Mouse (Mus musculus): ENCODE results near the gene Gm21988. TPM values are rescaled to one million over a fixed set of nuclear protein-coding genes. Genes with fewer than 3 reads are reported as not detected.

Gene Gm21988
- polyA plus RNA-seq, 1 experiment from 2014 or later, result 12.4 TPM

DNA sequence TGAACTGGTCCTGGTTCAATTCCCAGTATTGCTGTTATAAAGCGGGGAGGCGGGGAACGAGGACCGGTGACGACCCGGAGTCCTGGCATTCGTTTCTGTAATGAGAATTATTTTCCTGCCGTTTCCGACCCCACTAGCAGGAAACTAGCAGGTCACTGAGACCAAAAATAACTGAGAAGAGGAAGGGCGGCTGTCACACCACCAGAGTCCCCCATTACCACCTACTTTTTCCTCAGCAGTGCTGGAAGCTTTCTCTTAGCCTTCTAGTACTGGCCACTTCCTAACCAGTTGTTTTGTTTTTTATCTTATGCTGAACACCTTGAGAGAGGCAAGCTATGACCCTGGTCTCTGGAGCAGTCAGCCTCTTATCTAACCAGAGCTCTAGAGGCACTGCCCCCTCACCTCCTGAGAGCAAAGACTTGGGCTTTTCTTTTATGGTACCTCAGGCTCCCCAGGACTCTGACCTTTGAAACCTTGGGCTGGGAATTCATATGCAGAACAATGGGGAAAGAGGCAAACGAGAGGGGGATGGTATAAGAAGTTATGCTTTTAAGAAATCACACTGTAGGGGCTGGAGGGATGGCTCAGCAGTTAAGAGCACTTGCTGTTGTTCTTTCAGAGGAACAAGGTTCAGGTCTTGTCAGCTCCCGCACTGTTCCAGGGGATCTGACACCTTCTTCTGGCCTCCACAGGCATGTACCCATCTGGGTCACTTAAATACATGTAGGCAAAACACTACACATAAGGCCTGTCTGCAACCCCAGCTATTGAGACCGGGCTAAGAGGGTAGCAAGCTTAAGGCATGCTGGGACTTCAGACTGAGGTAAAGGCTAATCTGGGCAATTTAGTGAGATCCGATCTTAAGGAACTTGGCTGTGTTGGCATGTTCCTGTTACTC lies 17.8 kb downstream of the Gm21988 start:
- Histone ChIP-seq H3K36me3 (peaks cover 12% of the 10 kb centered on the region), H3K27me3 (peaks cover 55% of the 10 kb centered on the region), H3K9ac (replicated peaks) (peak overlapping the region; percentile 77), H3K4me2 (replicated peaks) (peak overlapping the region; percentile 88), H3K4me3 (peak overlapping the region; percentile 61), H3K27ac (replicated peaks) (peak overlapping the region; percentile 90), H3K9me3 (no peaks in the 10 kb centered on the region), H3K4me1 (peaks cover 41% of the 10 kb centered on the region)
- 10% methylated on average over 14 of the region's 14 CpGs for WGBS
- no peak for ATAC-seq (ENCODE audit: low FRiP score, low read depth)

DNA sequence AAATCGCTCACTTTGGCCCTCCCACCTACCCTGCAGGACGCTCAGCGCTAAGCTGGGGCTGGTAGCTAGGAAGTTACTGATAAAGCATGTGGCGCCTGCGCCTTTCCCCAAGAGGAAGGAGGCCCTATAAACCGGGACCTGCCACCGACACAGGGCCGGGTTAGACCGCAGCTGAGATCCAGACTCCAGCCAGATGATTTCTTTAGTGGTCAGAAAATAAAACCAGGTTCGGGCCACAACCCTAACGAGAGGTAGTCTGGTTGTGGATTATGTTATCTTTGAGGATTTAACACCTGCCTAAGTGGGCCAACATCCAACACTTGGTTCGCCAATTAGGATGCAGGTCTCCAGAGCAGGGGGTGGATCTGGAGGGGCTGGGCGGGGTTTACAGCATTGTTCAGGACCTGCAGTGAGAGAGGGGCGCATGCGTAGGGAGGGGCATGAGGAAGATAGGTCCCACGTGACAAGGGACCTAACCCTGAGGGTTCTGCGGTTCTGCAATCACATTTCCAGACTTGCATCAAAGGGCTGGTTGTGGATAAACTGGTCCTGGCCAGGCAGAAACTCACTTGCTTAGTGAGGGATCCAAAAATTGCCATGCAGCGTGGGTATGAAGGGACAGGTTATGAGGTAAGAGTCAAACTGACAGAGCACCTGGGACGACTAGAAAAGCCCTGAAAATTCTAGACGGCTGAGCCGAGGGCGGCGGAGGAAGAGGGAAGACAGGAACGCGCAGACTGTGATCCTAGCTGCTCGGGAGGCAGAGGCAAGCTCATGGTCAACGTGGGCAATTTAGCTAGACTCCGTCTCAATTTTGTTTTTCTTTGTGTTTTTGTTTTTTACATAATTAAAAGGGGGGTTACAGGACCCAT lies 18.7 kb downstream of the Gm21988 start, which contains the start of gene Slc16a13:
Gene Slc16a13 (minus strand): TSS at position 334 of the 872 bp plus-strand sequence.
- no peaks in the 10 kb centered on the region for H3K9me3 ChIP-seq
- under 1% methylated on average over 28 of the region's 28 CpGs for WGBS
- peaks cover 55% of the 10 kb centered on the region for H3K27me3 ChIP-seq
- peak within 1 kb of the TSS; percentile 90 for H3K27ac ChIP-seq (replicated peaks)
- peak within 1 kb of the TSS; percentile 77 for H3K9ac ChIP-seq (replicated peaks)
- peaks cover 32% of the 10 kb centered on the region for H3K4me1 ChIP-seq
- H3K36me3 ChIP-seq, result peaks cover 16% of the 10 kb centered on the region
- peak; percentile 93 for ATAC-seq (ENCODE audit: low FRiP score, low read depth)
- peak within 1 kb of the TSS; percentile 88 for H3K4me2 ChIP-seq (replicated peaks)
- peak within 1 kb of the TSS; percentile 61 for H3K4me3 ChIP-seq

- whole genome bisulfite sequencing, result under 1% methylated on average over 24 of the region's 24 CpGs
- ATAC-seq (ENCODE audit: low FRiP score, low read depth), result no peak
- peak overlapping the region; percentile 88 for H3K4me2 ChIP-seq (replicated peaks)
- H3K9ac ChIP-seq (replicated peaks), result peak overlapping the region; percentile 77
- peaks cover 55% of the 10 kb centered on the region for H3K27me3 ChIP-seq
- H3K36me3 ChIP-seq, result peaks cover 16% of the 10 kb centered on the region
- no peaks in the 10 kb centered on the region for H3K9me3 ChIP-seq
- peak overlapping the region; percentile 90 for H3K27ac ChIP-seq (replicated peaks)
- peaks cover 33% of the 10 kb centered on the region for H3K4me1 ChIP-seq
- peak overlapping the region; percentile 61 for H3K4me3 ChIP-seq
Observed at GRCm38 (mm10) chr11:70220323-70220722, 19.3 kb downstream of the Gm21988 start.

DNA sequence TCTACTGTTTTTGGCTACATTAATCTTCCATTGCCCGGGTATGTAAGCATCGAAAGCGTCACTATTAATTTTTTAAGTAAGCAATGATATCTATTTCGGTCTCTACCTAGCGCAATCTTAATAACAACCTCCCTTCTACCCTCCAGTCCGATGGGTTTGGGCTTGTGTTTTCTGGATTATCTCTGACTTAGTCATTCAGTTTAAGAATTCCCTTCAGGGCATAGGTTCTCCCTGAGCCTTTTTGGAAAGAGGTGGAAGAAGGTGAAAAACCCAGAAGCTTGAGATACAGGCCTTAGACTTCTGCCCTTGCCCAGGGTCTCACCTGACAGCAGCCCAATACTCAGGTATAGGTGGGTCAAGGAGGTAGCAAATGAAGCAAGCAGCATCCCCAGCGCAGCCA lies 19.8 kb downstream of the Gm21988 start:
- H3K27ac ChIP-seq (replicated peaks), result peak overlapping the region; percentile 90; the same call in 1 of the 2 replicates
- H3K4me1 ChIP-seq, result peaks cover 36% of the 10 kb centered on the region
- H3K36me3 ChIP-seq, result peaks cover 16% of the 10 kb centered on the region
- peaks cover 55% of the 10 kb centered on the region for H3K27me3 ChIP-seq
- no peaks in the 10 kb centered on the region for H3K9me3 ChIP-seq
- peak overlapping the region; percentile 61 for H3K4me3 ChIP-seq
- no peak for ATAC-seq (ENCODE audit: low FRiP score, low read depth)
- peak overlapping the region; percentile 88 for H3K4me2 ChIP-seq (replicated peaks)
- peak overlapping the region; percentile 77 for H3K9ac ChIP-seq (replicated peaks)
- 56% methylated on average over 7 of the region's 7 CpGs for WGBS

- H3K4me3 ChIP-seq, result peak overlapping the region; percentile 61; the same call in 1 of the 2 replicates
- peaks cover 46% of the 10 kb centered on the region for H3K4me1 ChIP-seq
- no peak for ATAC-seq (ENCODE audit: low FRiP score, low read depth)
- H3K36me3 ChIP-seq, result peaks cover 16% of the 10 kb centered on the region
- peaks cover 55% of the 10 kb centered on the region for H3K27me3 ChIP-seq
- no peak overlapping the region for H3K27ac ChIP-seq (replicated peaks)
- 87% methylated on average over 15 of the region's 15 CpGs for WGBS
- peak overlapping the region; percentile 88 for H3K4me2 ChIP-seq (replicated peaks)
- H3K9me3 ChIP-seq, result no peaks in the 10 kb centered on the region
- peak overlapping the region; percentile 31; the same call in 1 of the 2 replicates for H3K9ac ChIP-seq (replicated peaks)
Observed at GRCm38 (mm10) chr11:70218741-70219470, 20.7 kb downstream of the Gm21988 start.

DNA sequence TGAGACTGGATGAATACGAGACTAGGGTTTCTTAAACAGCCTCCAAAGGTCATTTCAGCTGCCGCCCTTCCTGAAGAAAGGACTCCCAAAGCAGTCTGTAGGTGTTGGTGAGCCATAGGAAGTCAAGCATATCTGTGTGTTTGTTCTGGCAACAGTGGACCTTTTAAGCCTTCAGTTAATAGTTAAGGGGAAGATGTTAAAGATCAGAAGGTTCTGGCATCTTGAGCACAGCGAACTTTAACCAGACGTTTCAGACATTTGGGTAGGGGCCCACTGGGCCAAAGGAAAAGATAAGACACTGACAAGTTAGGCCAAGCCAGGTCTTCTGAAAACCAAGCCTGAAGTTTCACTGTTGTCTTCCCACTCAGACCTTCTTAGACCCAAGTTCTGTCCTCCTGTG lies 21.6 kb downstream of the Gm21988 start:
- Histone ChIP-seq H3K27ac (replicated peaks) (no peak overlapping the region), H3K9ac (replicated peaks) (no peak overlapping the region), H3K9me3 (no peaks in the 10 kb centered on the region), H3K4me3 (no peak overlapping the region), H3K36me3 (peaks cover 16% of the 10 kb centered on the region), H3K4me1 (peaks cover 54% of the 10 kb centered on the region), H3K4me2 (replicated peaks) (no peak overlapping the region; the same call in 1 of the 2 replicates), H3K27me3 (peaks cover 58% of the 10 kb centered on the region)
- WGBS, result 89% methylated on average over 4 of the region's 4 CpGs
- ATAC-seq (ENCODE audit: low FRiP score, low read depth), result no peak

GRCm38 (mm10) chr11:70216103-70216502 lies 23.5 kb downstream of the Gm21988 start:
- 46% methylated on average over 3 of the region's 3 CpGs for WGBS
- no peak for ATAC-seq (ENCODE audit: low FRiP score, low read depth)
- Histone ChIP-seq H3K4me1 (peaks cover 44% of the 10 kb centered on the region), H3K9me3 (no peaks in the 10 kb centered on the region), H3K4me3 (no peak overlapping the region), H3K9ac (replicated peaks) (no peak overlapping the region), H3K27me3 (peaks cover 71% of the 10 kb centered on the region), H3K4me2 (replicated peaks) (no peak overlapping the region), H3K27ac (replicated peaks) (no peak overlapping the region), H3K36me3 (peaks cover 16% of the 10 kb centered on the region)

GRCm38 (mm10) chr11:70215301-70215700 lies 24.3 kb downstream of the Gm21988 start:
- H3K4me1 ChIP-seq, result peaks cover 44% of the 10 kb centered on the region
- ATAC-seq (ENCODE audit: low FRiP score, low read depth), result no peak
- 9% methylated on average over 22 of the region's 22 CpGs for WGBS
- no peak overlapping the region; the same call in 1 of the 2 replicates for H3K4me2 ChIP-seq (replicated peaks)
- peaks cover 16% of the 10 kb centered on the region for H3K36me3 ChIP-seq
- H3K4me3 ChIP-seq, result 0 out of 2 replicates have a peak overlapping the region, but pooled peaks have one; percentile 33
- no peak overlapping the region for H3K27ac ChIP-seq (replicated peaks)
- H3K9me3 ChIP-seq, result no peaks in the 10 kb centered on the region
- H3K27me3 ChIP-seq, result peaks cover 76% of the 10 kb centered on the region
- H3K9ac ChIP-seq (replicated peaks), result no peak overlapping the region

- Histone ChIP-seq H3K9ac (replicated peaks) (no peak overlapping the region), H3K27me3 (peaks cover 76% of the 10 kb centered on the region), H3K4me2 (replicated peaks) (peak overlapping the region; percentile 59), H3K4me1 (peaks cover 41% of the 10 kb centered on the region), H3K27ac (replicated peaks) (no peak overlapping the region), H3K4me3 (peak overlapping the region; percentile 33), H3K9me3 (no peaks in the 10 kb centered on the region), H3K36me3 (peaks cover 16% of the 10 kb centered on the region)
- no peak for ATAC-seq (ENCODE audit: low FRiP score, low read depth)
- WGBS, result 5% methylated on average over 18 of the region's 18 CpGs
Observed at GRCm38 (mm10) chr11:70214856-70215209, 24.8 kb downstream of the Gm21988 start.

DNA sequence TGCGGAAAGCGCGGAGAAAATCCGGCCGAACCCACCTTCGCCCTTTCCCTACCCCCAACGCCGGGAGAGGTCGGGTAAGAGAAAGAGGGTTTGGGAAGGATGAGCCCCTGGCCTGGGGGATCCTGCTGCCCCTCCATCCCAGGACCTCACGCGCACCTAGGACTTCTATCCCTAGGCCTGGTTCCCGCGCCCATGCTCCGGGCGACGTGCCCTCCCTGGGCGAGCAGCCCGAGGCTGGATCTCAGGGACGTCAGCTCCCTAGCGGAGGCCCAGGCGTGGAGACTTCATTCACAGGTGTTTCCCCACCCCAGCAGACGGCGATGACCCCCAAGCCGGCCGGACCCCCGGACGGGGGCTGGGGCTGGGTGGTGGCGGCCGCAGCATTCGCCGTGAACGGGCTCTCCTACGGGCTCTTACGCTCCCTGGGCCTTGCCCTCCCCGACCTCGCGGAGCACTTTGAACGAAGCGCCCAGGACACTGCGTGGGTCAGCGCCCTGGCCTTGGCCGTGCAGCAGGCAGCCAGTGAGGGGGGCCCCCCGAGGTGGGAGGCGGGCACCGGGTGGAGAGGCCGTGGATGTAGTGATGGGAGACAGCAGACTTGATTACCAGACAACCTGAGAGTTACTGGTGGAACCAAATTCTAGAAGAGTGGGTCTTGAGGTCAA lies 25.3 kb downstream of the Gm21988 start:
- H3K27me3 ChIP-seq, result peaks cover 76% of the 10 kb centered on the region
- H3K4me3 ChIP-seq, result peak overlapping the region; percentile 33
- under 1% methylated on average over 46 of the region's 46 CpGs for WGBS
- H3K9ac ChIP-seq (replicated peaks), result peak overlapping the region; percentile 25; the same call in 1 of the 2 replicates
- no peaks in the 10 kb centered on the region for H3K9me3 ChIP-seq
- no peak overlapping the region for H3K27ac ChIP-seq (replicated peaks)
- peaks cover 37% of the 10 kb centered on the region for H3K4me1 ChIP-seq
- H3K36me3 ChIP-seq, result peaks cover 16% of the 10 kb centered on the region
- peak; percentile 30; the same call in 1 of the 2 replicates for ATAC-seq (ENCODE audit: low FRiP score, low read depth)
- peak overlapping the region; percentile 59 for H3K4me2 ChIP-seq (replicated peaks)

- Histone ChIP-seq H3K36me3 (peaks cover 16% of the 10 kb centered on the region), H3K9ac (replicated peaks) (peak overlapping the region; percentile 25; the same call in 1 of the 2 replicates), H3K4me3 (peak overlapping the region; percentile 33), H3K27ac (replicated peaks) (no peak overlapping the region), H3K27me3 (peaks cover 73% of the 10 kb centered on the region), H3K9me3 (no peaks in the 10 kb centered on the region), H3K4me2 (replicated peaks) (peak overlapping the region; percentile 59), H3K4me1 (peaks cover 31% of the 10 kb centered on the region)
- 6% methylated on average over 26 of the region's 26 CpGs for WGBS
- no peak; the same call in 1 of the 2 replicates for ATAC-seq (ENCODE audit: low FRiP score, low read depth)
Observed at GRCm38 (mm10) chr11:70213736-70214135, 25.9 kb downstream of the Gm21988 start.
